Mouse (Mus musculus) liver, embryonic 16.5 days (tissue): ENCODE measurements around the gene Egf. TPM values are rescaled to one million over a fixed set of nuclear protein-coding genes. Genes with fewer than 3 reads are reported as not detected.
A peak's percentile ranks its signal among the peaks of the same experiment; 100 is the strongest.

ENCODE experiments used
- ATAC-seq: fragments of 200-750 bp; cut with Nextera tagmentation; 2 replicates; pipeline ENCODE4 v1.8.0; 2017; ENCODE audit warnings: low read depth, mild to moderate bottlenecking, moderate number of reproducible peaks, moderate library complexity
- H3K27ac ChIP-seq: fragments of 300-500 bp; sonication (generic); 2 replicates; pipeline ENCODE4 v1.5.1; 2014; ENCODE audit warnings: mild to moderate bottlenecking, low read length
- H3K27me3 ChIP-seq: fragments of 300-500 bp; sonication (generic); 2 replicates; pipeline ENCODE4 v1.6.1; 2014; ENCODE audit warnings: low read depth, low read length, mixed read lengths; ENCODE audit not compliant: control insufficient read depth, insufficient read depth
- H3K36me3 ChIP-seq: fragments of 300-500 bp; sonication (generic); 2 replicates; pipeline ENCODE4 v1.6.1; 2014; ENCODE audit warnings: mild to moderate bottlenecking; ENCODE audit not compliant: control insufficient read depth, insufficient read depth
- H3K4me1 ChIP-seq: fragments of 300-500 bp; sonication (generic); 2 replicates; pipeline ENCODE4 v1.6.1; 2014; ENCODE audit warnings: low read depth, low read length, mixed read lengths; ENCODE audit not compliant: control insufficient read depth
- H3K4me2 ChIP-seq: fragments of 300-500 bp; sonication (generic); 2 replicates; pipeline ENCODE4 v1.6.1; 2014; ENCODE audit warnings: low read depth, low read length, mixed read lengths
- H3K4me3 ChIP-seq: fragments of 300-500 bp; sonication (generic); 2 replicates; pipeline ENCODE4 v1.5.1; 2014; ENCODE audit warnings: low read depth, mild to moderate bottlenecking, low read length
- H3K9ac ChIP-seq: fragments of 300-500 bp; sonication (generic); 2 replicates; pipeline ENCODE4 v1.6.1; 2014; ENCODE audit warnings: low read depth, low read length
- H3K9me3 ChIP-seq: fragments of 300-500 bp; sonication (generic); replicated peaks from 2 replicates; pipeline ENCODE4 v1.6.1; 2016; ENCODE audit warnings: low read length; ENCODE audit not compliant: control insufficient read depth
- WGBS: fragments of 180-500 bp; shearing (Covaris S2); extraction: QIAGEN DNeasy Blood & Tissue Kit; methylation state at CpG from one replicate; pipeline ENCODE4 v1.1.7; 2014; ENCODE audit not compliant: insufficient replicate concordance; 5-methylcytosine and 5-hydroxymethylcytosine counted together
- polyA plus RNA-seq: library from polyadenylated mRNA; unstranded; fragments of >200 nt; fragmentation: Nextera tagmentation; extraction: Ambion mirVana; gene quantifications from 2 replicates; pipeline ENCODE4 v1.2.1, GENCODE M21; 2015

Egf gene
- polyA plus RNA-seq, 1 experiment from 2014 or later: 0.28 TPM

DNA sequence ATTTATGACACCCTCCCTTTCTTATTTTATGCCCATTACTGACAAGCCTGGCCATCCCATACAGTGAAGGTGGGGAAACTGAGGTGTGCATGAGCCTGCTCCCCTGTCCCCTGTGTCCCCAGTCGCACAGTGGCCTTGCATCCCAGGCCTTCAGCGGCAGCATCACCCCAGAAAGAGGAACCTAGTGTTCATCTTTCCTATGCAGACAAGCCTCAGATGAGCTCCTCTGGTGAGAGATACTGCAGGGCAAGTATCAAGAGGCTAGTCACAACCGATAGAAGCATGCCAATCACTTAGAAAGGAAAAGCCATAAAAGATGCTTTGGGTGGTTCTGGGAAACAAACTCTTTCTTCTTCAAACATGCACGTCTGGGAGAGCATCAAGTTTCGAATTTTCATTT is 25.2 kb downstream of the Egf start:
- H3K4me3 ChIP-seq: no peak overlapping the region
- H3K27ac ChIP-seq: no peak overlapping the region
- no peaks in the 10 kb centered on the region for H3K9me3 ChIP-seq
- no peaks in the 10 kb centered on the region for H3K27me3 ChIP-seq
- no peak overlapping the region for H3K9ac ChIP-seq
- no peaks in the 10 kb centered on the region for H3K36me3 ChIP-seq
- no peak for ATAC-seq
- peaks cover 2% of the 10 kb centered on the region; the same call in 1 of the 2 replicates for H3K4me1 ChIP-seq
- no peak overlapping the region for H3K4me2 ChIP-seq
- WGBS: 36% methylated on average over 5 of the region's 5 CpGs

DNA sequence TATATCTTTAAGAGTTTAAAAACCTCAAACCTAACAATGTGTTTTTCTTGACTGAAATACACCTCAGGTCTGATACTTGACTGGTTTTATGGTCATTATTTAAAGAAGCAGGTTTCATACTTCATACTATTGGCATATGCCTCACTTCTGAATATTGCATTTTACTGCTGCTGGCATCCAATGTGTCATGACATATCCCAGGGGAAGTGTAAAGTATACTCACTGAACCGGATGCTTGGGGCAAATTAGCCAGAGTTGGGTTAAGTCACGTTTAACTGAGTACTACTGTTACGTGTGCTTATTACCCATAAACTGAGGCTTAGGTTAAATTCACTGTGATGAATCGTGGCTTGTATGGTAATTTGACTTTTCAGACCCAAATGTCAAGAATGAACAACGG is 29.5 kb downstream of the Egf start:
- WGBS: 77% methylated on average over 5 of the region's 5 CpGs
- H3K4me3 ChIP-seq: peak overlapping the region; percentile 77
- H3K4me1 ChIP-seq: peaks cover 9% of the 10 kb centered on the region
- H3K4me2 ChIP-seq: peak overlapping the region; percentile 77
- H3K27me3 ChIP-seq: no peaks in the 10 kb centered on the region
- H3K27ac ChIP-seq: no peak overlapping the region
- H3K9me3 ChIP-seq: no peaks in the 10 kb centered on the region
- ATAC-seq: no peak
- no peak overlapping the region for H3K9ac ChIP-seq
- no peaks in the 10 kb centered on the region for H3K36me3 ChIP-seq

DNA sequence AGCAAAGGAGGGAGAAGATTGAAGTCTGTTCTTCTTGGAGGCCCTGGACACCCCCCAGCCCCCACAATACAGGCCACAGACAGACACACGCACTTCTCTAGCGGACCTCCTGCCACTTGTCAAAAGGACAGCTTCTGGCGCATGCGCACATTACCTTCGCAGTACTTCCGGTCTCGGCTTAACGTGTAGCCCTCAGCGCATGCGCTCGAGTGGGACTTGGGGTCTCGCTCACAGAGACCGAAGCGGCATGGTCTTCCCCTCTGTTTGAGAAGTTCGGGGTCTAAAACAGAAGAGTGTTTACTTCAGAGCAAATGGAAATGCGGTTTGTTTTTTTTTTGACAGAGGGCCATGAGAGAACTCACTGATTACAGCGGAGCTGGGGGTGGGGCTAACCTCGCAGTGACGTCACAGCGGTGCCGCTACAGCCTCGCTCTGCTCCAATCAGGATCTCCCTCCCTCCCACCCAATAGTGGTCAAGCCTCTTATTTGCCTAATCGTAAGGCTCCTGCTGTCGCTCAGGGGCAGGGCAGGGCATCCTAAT is 30.1 kb downstream of the Egf start:
- no peak overlapping the region for H3K27ac ChIP-seq

DNA sequence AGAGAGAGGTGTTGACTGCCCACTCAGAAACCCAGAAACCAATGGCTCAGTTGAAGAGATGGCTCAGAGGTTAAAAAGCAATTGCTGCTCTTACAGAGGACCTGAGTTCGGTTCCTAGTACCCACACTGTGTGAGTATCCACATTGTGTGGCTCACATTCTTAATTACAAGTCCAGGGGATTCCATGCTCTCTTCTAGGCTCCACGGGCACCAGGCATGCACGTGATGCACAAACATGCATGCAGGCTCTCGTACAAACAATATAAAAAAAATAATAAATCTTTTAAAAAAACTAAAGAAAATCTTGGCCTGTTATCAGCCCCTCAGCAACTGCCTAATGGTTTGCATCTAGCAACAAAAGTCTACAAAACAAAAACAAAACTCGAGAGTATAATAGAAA is 30.6 kb downstream of the Egf start:
- Histone ChIP-seq H3K27me3 (no peaks in the 10 kb centered on the region), H3K36me3 (no peaks in the 10 kb centered on the region), H3K4me2 (peak overlapping the region; percentile 77), H3K9ac (peak overlapping the region; percentile 65), H3K4me3 (peak overlapping the region; percentile 77), H3K27ac (no peak overlapping the region), H3K9me3 (no peaks in the 10 kb centered on the region), H3K4me1 (peaks cover 9% of the 10 kb centered on the region)
- WGBS: 55% methylated on average over 5 of the region's 5 CpGs
- ATAC-seq: no peak

More for the DNA sequence above, 30.1 kb downstream of the Egf start:
- no peaks in the 10 kb centered on the region for H3K36me3 ChIP-seq
- WGBS: under 1% methylated on average over 24 of the region's 24 CpGs
- peak overlapping the region; percentile 65 for H3K9ac ChIP-seq
- no peaks in the 10 kb centered on the region for H3K9me3 ChIP-seq
- peak overlapping the region; percentile 77 for H3K4me3 ChIP-seq
- peak overlapping the region; percentile 77 for H3K4me2 ChIP-seq
- H3K27me3 ChIP-seq: no peaks in the 10 kb centered on the region
- peak; percentile 99 for ATAC-seq
- peaks cover 9% of the 10 kb centered on the region for H3K4me1 ChIP-seq

DNA sequence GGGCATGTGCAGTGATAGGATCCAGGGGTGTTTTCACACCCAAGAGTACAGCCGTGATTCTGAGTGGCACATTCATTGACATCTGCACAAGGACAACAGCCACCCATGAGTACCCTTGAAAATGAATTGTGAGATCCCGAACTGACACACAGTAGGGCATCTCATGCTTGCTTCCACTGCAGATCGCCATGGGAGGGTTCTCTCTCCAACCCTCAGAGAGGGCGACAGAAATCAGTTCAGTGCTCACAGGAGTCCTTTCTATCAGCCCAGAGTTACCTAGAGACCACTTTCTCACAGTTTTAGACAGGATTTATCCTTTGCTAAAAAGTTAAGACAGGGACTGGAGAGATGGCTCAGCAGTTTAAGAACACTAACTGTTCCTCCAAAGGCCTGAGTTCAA is 31.8 kb downstream of the Egf start:
- Histone ChIP-seq H3K4me3 (no peak overlapping the region), H3K27me3 (no peaks in the 10 kb centered on the region), H3K4me2 (no peak overlapping the region), H3K36me3 (no peaks in the 10 kb centered on the region), H3K9me3 (no peaks in the 10 kb centered on the region), H3K4me1 (peaks cover 9% of the 10 kb centered on the region), H3K9ac (no peak overlapping the region), H3K27ac (no peak overlapping the region)
- WGBS: 70% methylated on average over 4 of the region's 4 CpGs
- no peak for ATAC-seq

DNA sequence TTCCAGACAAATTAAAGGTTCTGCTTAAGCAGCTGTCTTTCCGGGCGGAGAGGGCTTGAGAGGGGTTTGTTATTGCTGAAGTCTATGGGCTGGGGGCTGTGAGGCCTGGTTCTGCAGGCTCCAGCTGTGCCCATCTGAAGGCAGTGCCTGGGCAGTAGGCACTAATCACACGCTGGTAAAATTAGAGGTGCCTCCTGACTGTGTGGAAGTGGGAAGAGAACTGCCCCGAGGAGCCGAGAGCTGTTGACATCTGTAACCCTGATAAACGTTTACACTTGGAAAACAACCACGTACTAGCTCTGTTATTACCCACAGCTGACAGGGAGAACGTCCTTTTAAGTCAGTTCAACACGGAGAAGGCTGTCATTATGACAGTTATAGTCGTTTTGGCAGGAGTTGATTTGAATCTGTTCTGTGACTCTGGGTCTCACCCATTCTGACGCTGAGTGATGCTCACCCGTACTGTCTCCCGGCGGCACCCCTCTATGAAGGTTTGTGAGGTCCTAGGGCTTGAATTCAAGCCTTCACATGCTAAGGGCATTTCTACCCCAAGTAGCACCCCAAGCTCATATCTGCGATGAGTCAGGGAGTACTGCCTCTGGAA is 40.5 kb downstream of the Egf start:
- H3K27me3 ChIP-seq: no peaks in the 10 kb centered on the region
- WGBS: 68% methylated on average over 15 of the region's 15 CpGs
- no peak overlapping the region for H3K9ac ChIP-seq
- H3K4me1 ChIP-seq: no peaks in the 10 kb centered on the region
- H3K27ac ChIP-seq: no peak overlapping the region
- H3K36me3 ChIP-seq: no peaks in the 10 kb centered on the region
- H3K4me3 ChIP-seq: no peak overlapping the region
- H3K4me2 ChIP-seq: no peak overlapping the region
- no peaks in the 10 kb centered on the region for H3K9me3 ChIP-seq
- ATAC-seq: no peak

DNA sequence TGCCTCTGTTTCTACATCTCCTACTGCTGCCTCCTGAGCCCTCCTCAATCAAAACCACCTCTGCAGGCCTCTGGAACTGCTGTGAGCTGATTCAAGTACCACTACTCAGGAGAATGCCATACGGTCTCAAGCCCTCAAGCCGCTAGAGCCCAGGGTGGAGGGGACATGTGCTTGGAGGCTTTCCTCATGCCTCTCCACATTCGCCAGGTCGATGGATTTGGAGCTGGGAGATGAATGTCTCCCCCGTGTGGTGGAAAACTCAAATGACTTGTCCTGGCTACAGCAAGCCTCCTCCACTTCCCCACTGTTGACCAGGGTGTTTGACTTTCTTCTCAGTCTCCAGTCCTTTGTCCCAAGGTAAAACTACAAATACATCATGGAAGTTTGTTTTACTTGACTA is 47.0 kb downstream of the Egf start:
- Histone ChIP-seq H3K27me3 (no peaks in the 10 kb centered on the region), H3K27ac (no peak overlapping the region), H3K9me3 (no peaks in the 10 kb centered on the region), H3K4me2 (no peak overlapping the region), H3K9ac (no peak overlapping the region), H3K4me1 (no peaks in the 10 kb centered on the region), H3K36me3 (no peaks in the 10 kb centered on the region), H3K4me3 (no peak overlapping the region)
- no peak for ATAC-seq
- 21% methylated on average over 5 of the region's 5 CpGs for WGBS

DNA sequence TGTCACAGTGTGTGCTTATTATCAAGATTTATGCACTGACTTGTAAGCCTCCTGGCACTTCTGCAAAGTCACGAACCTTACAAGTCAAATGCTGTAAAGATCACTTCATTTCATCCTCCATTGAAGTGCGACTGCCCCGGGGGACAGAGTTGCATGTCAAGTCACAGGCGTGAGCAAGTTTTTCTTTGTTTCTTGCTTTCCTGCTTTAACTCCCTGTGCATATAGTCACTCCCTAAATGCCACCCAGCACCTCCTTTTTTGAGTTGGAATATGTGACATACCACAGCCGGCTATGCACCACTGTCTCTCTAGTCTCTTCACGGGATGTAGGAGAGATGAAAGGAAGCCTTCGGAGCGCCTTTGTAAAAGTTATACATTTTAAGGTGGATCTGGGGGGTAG is 56.2 kb downstream of the Egf start:
- no peaks in the 10 kb centered on the region for H3K27me3 ChIP-seq
- no peaks in the 10 kb centered on the region for H3K36me3 ChIP-seq
- H3K27ac ChIP-seq: no peak overlapping the region
- no peaks in the 10 kb centered on the region for H3K4me1 ChIP-seq
- H3K4me3 ChIP-seq: no peak overlapping the region
- 76% methylated on average over 8 of the region's 8 CpGs for WGBS
- no peak overlapping the region for H3K4me2 ChIP-seq
- no peak for ATAC-seq
- H3K9ac ChIP-seq: no peak overlapping the region
- H3K9me3 ChIP-seq: no peaks in the 10 kb centered on the region

DNA sequence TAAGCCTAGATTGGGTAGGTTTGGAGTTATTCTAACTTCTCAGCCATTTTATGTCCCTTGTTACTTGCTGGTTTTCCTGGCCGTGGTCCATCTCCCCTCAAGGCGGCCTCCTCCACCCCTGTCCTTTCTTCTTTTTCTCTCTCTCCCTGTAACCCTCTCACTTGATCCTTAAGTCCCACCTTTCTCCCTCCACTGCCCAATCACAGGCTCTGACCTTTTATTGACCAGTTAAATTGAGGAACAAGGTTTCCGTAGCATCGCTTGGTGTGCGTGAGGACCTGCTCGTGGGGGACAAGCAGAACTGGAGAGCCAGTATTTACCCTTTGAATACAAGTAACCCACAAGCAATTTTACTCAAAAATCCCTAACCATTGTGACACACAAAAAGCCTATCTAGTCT is 56.8 kb downstream of the Egf start:
- no peak for ATAC-seq
- H3K27ac ChIP-seq: no peak overlapping the region
- WGBS: 79% methylated on average over 6 of the region's 6 CpGs

More for the DNA sequence above, 56.8 kb downstream of the Egf start:
- Histone ChIP-seq H3K4me3 (no peak overlapping the region), H3K27me3 (no peaks in the 10 kb centered on the region), H3K36me3 (no peaks in the 10 kb centered on the region), H3K4me2 (no peak overlapping the region), H3K9me3 (no peaks in the 10 kb centered on the region), H3K4me1 (no peaks in the 10 kb centered on the region), H3K9ac (no peak overlapping the region)
